Mouse (Mus musculus) heart, postnatal 36 days (tissue): ENCODE results near the gene Ssb. TPM values are rescaled to one million over a fixed set of nuclear protein-coding genes. Genes with fewer than 3 reads are reported as not detected.
"Not testable (repeated sequence)": the region's sequence is repeated elsewhere in the genome, so short reads cannot be mapped to it uniquely, and the experiment has no call there.

ENCODE experiments used
- DNase-seq, 2 experiments: peaks; one replicate each; pipeline ENCODE4 v3.0.0; 2021 to 2022
- intact Hi-C: fragments of 180-260 bp; cut with DNase I; formaldehyde crosslinking; loops from one replicate; pipeline ENCODE4 v1.15.1; 2025
- total RNA-seq, 2 experiments: library from RNA; stranded (reverse); gene quantifications; 2 replicates each; pipeline ENCODE4 v1.2.3; 2021

Gene Ssb
- total RNA-seq, 2 experiments from 2014 or later, result 61.7 to 68.2 TPM

DNA sequence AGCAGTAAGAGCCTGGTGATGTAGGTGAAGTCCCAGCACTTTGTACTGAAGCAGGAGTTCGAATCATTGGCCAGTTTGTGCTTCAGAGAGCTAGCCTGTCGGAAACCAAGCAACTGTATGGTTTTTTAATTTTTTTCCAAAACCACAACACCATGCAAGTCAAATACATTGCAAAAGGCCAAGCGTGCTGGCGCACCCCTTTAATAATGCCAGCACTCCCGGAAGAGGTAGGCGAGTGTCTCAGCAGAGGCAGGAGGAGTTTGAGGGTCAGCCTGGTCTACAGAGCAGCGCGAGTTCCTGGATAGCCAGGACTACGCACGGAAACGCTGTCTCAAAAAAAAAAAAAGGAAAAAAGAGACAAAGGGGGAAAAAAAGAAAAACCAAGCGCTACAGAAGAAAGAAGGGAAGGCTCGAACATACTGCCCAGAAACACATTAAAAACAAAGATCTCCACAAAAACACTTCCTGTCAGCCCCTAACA lies 350 bp upstream of the Ssb start:
- peak; percentile 33 to 49 for DNase-seq
- intact Hi-C loops, result loop anchor here (2.0 to 10.0 kb wide), 5 partner anchors 24 to 216 kb away; partner anchors contain the start of genes Bbs5, Mettl5 and Ppig

DNA sequence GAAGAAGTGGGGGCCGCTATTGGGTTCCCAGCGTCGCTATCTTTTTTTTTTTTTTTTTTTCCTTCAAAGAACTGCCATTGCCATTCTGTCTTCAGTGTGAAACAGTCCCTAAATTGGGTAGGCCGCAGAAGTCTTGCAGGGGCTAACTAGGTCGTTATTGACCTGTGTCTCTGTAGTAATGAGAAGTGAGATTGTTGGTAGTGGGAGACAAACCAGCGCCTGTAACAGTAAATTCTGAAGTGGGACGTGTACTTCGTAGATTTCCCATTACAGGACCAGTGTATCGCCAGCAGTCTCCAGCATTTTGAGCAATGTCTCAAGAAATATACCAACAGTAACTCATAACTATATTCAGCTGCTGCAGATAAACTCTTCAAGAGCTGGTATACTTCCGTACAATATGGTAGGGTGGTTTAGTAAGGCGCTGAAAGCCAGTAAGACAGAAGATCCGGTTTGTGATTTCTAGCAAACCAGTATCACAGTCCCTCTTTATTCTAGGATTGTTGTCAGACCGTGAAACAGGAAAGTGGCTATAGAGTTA lies 825 bp downstream of the Ssb start:
- intact Hi-C loops, result loop anchor here (10.0 kb wide), 1 partner anchor 217 kb away; the partner anchor contains the start of gene Bbs5

DNA sequence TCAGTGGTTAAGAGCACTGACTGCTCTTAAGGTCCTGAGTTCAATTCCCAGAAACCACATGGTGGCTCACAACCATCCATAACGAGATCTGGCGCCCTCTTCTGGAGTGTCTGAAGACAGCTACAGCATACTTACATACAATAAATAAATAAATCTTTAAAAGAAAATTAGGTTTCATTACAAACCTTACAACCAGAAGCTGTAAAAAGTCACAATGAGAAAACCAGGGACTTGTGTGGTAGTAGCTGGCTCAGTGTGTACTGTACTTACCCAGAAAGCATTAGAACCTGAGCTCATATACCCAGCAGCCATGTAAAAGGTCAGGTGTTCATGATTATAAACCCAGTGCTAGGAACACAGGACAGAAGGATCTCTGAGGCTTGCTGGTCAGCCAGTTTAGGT lies 22.6 kb downstream of the Ssb start:
- DNase-seq, result no peak
- intact Hi-C loops, result loop anchor here (2.0 to 5.0 kb wide), 2 partner anchors 23 to 82 kb away; partner anchors contain the start of gene Ssb

More for the DNA sequence above, 825 bp downstream of the Ssb start:
- no peak for DNase-seq

DNA sequence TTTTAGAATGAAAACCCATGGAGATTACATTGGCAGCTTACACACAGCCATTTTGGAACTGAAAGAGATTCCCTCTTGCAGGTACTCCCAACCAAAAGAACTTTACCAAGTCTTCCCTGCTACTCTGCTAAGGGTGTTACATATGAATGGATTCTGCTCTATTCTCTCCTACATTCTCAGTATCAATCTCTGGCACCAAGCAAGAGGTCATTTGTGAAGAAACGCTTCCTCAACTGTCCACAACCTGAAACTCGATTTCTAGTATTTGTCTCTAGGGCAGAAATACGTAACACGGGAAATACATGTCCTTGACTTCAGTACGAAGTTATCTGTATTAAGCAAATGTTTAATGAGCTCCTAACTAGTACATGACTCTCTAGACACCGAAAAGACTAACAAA lies 23.2 kb downstream of the Ssb start:
- intact Hi-C loops, result loop anchor here (2.0 to 5.0 kb wide), 2 partner anchors 24 to 82 kb away; partner anchors contain the start of gene Ssb
- no peak for DNase-seq

DNA sequence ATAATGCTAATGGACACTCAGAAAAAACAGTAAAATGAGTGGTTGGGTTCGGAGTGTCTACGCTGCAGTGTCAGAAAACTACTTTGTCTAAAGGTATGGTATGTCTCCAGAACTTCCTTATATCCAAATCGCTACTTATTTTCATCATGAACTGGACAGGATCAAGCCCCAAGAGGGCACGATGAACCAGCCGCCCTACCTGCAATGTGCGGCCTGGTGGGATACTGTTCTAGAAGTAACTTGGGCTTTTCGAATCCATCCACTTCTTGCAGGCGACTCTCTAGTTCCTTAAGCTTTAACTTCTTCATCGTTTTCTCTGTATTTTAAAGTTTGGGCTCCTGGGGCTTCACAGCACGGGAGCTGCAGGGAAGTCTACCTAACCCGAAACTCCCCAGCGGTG lies 23.7 kb downstream of the Ssb start:
- intact Hi-C loops, result loop anchor here (2.0 kb wide), 1 partner anchor 24 kb away; the partner anchor contains the start of gene Ssb
- DNase-seq, result no peak

DNA sequence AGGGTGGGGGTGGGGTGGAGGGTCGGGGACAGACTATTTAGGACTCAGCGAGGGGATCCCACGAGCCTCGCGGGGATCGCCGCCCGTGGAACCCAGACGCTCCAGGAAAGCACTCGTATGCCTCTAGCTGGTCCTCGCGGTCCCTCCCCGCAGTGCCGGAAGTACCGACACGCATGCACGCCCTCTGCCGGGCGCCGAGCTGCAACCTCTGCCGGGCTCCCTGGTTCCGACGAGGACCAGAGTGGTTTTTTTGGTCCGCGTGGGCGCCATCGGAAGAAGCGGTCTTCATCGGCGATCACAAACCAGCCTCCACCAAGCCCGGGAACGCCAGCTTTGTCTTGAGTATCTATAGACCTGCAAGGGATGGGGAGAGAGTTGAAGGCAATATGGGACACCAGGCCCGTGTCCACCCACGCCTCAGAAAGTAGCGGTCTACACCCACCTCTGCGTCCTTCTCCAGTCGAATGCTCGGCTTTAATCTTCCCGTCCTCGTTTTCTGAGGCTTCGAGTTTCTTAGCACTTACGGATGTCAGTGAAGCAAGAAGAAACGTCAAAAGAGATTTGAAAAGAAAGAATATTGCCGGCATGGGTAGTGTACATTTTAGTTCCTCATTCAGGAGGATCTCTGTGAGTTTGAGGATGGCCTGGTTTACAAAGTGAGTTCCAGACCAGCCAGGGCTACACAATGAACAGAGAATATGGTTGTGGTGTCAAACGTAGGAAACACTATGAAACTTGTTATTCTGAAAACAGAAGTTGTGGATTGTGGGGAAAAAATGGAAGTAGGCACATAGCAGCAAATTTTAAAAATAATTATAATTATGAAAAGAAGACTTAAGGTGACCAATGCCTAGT lies 24.3 kb downstream of the Ssb start, which contains the start of gene Mettl5:
Mettl5 (minus strand) TSS at position 165 of the 855 bp plus-strand sequence.
- intact Hi-C loops, result loop anchor here (2.0 kb wide), 1 partner anchor 25 kb away; the partner anchor contains the start of gene Ssb

DNA sequence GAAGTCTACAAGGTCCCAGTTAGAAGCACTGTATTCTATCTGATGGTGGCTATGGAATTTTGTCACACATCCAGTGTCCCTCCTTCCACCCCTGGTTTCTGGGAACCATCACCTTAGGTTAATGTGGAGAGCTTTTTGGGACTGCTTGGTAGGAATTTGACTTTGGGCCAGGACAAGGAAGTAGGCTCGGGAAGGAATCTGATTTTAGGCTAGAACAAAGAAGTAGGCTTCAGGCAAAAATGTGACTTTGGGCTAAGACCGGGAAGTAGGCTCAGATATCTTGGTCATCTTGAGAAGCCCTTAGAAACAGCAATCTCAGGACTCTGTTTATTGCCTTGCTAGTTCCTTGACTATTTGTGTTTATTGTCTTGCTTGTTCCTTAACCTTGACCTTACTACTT lies 27.6 kb downstream of the Ssb start:
- intact Hi-C loops, result no loop called here
- no peak for DNase-seq

More for the DNA sequence above, 24.3 kb downstream of the Ssb start, which contains the start of gene Mettl5:
- peak; percentile 88 to 91 for DNase-seq

DNA sequence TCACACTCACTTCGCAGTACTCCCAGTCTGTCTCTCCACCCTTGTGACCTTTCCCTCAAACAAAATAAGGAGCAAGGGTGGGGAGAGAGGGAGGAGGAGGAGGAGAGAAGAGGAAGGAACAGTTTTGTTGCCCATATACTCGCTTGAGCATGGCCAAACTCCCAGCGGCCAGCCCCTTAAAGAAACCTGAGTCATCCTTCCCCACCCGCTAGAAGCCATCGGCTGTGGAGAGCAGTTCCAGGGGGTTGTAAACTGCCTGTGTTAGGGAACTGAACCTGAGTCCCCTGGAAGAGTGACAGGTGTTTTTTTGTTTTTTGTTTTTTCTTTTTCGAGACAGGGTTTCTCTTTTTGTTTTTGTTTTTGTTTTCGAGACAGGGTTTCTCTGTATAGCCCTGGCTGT lies 29.5 kb downstream of the Ssb start:
- no peak for DNase-seq
- intact Hi-C loops, result no loop called here

DNA sequence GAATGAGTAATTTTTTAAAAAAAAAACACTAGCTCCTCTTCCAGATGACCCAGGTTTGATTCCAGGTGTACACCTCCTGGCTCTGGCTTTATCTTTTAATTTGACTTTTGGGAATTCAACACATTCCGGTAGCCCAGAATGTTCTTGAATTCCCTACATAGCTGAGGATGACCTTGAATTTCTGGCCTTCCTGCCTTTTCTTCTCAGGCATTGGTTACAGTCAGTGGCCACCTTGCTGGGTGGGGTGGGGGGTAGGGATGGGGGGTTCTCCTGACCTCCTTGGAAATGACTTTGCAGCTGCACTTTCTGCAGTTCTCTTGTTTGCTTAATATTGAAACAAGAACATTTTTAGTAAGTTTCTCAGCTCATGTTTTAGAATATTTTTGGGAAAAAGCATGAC lies 31.8 kb downstream of the Ssb start:
- intact Hi-C loops, result no loop called here
- no peak for DNase-seq

DNA sequence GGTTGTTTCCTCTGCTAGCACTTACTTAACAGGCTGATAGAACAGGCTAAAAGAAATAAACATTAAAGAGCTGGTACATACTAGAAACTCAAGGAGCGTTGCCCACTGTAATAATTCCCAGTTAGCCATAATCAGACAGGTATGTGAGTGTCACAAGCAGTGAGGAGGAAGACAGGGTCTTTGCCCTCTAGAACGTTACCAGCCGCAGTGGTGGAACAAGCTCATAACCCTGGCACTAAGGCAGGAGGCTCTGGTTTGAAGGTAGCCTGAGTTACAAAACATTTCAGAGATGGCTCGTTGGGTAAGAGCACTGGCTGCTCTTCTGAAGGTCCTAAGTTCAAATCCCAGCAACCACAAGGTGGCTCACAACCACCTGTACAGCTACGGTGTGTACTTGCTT lies 32.5 kb downstream of the Ssb start:
- intact Hi-C loops, result no loop called here
- no peak for DNase-seq

DNA sequence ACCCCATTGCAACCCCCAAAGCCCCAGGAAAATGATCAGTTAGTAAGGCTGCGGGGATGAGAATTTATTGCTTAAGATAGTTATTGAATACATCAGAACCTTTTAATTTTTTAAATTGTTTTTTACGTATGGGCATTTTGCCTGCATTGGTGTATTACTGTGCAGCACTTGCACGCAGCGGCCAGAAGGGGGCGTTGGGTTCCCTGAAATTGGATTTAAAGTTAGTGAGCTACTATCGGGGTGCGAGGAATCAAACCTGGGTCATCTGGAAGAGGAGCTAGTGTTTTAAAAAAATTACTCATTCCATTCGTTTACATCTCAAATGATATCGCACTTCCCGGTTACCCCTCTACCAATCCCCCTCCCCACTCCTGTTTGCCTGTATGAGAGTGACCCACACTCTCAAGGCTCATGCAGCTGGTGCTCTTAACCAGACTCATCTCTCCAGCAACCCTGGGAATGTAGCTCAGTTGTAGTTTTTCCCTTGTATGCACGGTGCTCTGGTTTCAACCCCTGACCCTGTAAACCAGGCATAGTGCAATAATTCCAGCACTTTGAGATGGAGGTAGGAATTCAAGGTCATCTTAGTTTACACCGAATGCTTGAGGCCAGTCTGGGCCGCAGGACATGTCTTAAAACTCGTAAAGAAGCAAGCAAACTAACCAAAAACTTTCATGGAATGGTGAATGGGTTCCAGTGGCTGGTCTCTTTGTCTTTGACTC lies 34.3 kb downstream of the Ssb start:
- DNase-seq, result no peak
- intact Hi-C loops, result no loop called here

DNA sequence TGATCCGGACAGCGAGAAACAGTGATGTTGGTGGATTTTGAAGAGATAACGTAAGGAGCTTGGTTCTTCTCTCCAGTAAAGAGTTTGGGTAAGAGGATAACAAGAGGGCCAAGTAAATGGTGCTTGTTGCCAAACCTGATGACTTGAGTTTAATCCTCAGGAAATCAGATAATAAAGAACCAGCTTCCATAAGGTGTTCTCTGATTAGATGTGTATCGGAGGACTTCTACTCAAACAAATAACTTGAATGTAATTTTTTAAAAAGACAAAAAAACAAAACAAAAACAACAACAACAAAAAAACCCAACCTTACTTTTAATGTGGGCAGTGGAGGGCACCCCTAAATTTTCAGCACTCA lies 34.8 kb downstream of the Ssb start:
- intact Hi-C loops, result no loop called here
- DNase-seq, result no peak

DNA sequence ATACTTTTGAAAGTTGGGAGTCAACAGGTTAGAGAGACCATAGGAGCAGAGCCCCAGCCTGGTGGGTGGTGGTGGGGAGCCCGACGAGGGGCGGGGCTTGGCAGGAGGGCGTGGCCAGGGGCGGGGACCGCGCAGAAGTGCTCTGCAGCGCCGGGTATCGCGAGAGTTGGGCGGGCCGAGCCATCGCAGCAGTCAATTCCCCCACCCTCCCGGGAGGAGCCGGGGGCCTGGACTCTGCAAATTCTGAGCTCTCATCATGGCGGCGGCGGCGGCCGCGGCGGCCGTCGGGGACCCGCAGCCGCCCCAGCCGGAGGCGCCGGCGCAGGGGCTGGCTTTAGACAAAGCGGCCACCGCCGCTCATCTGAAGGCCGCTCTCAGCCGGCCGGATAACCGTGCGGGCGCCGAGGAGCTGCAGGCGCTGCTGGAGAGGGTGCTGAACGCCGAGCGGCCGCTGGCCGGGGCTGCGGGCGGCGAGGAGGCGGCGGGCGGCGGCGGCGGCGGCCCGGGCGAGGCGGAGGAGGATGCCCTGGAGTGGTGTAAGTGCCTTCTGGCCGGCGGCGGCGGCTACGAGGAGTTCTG lies 35.8 kb downstream of the Ssb start, which contains the start of gene Ubr3:
Ubr3 (plus strand) TSS at position 208 of the 579 bp plus-strand sequence.
- intact Hi-C loops, result no loop called here
- peak; percentile 98 to 99 for DNase-seq

DNA sequence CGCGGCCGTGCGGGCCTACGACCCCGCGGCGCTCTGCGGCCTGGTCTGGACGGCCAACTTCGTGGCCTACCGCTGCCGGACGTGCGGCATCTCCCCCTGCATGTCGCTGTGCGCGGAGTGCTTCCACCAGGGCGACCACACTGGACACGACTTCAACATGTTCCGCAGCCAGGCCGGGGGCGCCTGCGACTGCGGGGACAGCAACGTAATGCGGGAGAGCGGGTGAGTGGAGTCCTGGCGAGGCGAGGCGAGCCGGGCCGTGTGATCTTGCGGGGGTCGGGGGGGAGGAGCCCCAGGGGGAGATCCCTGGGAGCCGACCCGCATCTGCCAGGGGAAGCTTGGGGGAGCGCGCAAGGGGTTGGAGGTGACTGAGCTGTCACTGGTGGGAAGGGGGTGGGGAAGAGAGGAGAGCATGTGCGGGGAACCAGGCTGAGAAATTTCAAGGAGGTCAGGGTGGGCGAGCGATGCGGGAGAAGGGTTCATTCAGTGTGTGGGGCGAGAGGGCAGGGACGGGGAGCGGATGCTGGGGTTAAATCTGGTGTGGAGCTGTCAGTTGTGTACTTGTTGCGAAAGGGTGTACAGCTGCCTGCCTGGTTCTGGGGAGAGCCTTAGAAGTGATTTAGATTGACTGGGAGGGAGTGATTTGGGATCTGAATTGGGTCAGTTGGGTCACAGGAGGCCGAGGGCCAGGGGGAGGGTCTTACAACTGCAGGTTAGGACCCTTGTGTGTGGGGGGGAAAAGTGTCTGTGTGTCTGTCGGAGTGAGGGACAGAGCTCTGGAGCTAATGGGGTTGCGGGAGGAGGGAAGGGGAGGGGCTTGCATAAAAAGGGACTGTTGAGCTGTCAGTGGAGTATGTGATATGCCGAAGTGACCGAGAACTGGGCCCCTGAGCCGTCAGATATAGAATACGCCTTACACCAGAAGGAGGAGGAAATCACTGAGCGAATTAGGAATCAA lies 36.5 kb downstream of the Ssb start:
- intact Hi-C loops, result no loop called here

DNA sequence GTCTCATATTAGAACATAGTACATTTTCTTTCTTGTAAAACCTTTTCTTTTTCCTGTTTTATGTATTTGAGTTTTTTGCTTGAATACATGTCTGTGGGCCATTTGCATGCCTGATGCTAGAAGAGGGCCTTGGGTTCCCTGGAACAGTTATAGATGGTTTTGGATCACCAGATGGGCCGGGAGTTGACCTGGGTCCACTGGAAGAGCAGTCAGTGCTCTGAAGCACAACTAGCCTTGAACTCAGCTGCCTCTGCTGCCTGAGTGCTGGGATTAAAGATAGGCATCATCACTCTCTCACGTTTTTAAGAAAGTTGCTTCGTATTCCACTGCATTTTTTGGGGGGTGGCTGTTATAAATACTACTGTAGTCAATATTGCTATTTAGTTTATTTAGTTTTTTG lies 42.2 kb downstream of the Ssb start:
- intact Hi-C loops, result no loop called here
- no peak for DNase-seq

More for the DNA sequence above, 36.5 kb downstream of the Ssb start:
- DNase-seq, result peak; percentile 46 to 65

DNA sequence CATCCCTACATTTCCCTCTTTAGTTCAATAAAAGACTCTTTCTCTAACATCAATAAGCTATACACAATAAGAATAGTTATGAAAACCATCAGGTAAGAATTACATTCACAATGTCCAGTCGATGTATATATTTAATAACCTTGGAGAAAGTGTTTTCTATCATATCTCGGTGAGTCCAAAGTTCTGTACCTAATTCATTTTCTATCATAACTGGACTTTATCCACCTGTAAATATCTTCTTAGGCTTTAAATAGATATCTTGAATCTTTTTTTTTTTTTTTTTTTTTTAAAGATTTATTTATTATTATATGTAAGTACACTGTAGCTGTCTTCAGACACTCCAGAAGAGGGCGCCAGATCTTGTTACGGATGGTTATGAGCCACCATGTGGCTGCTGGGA lies 46.0 kb downstream of the Ssb start:
- intact Hi-C loops, DNase-seq: not testable (repeated sequence)

DNA sequence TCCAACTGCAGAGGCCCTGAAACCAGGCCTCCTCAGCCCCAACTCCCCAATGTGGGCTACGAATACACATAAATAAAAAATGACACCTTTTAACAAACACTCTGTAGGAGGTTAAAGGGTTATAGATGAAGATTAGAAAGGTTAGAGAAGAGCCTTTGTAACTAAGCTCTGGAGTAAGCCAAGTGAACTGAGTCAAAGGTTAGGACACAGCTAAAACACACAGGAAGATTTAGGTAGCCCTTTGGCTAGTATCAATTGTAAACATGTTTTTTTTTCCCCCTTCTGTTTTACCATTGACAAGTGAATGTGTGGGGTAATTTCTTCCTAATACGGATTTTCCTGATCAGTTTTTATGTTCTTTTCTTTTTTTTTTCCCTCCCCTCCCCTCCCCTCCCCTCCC lies 51.4 kb downstream of the Ssb start:
- DNase-seq, result no peak
- intact Hi-C loops, result no loop called here

DNA sequence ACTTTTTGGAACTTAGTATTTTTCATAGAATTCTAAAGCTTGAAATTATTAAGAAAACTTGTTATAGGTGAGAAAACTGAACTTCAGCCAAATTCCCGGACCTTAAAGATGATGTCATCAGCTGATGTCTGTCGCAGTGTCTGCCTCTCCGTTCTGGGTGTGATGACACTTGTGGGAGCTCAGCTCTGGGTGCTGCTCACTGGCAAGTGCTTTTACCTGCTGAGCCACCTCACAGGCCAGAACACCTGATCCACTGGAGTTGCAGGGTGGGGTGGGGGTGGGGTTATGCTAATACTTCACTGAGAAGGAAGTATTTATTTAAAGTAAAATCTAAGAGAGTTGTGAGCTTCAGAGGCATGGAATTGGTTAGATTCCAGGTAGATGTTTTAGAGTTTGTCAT lies 55.9 kb downstream of the Ssb start:
- intact Hi-C loops, result no loop called here
- no peak for DNase-seq
